Mouse (Mus musculus) bone marrow macrophage, adult 2 months (primary cell): Measurements from ENCODE around the gene Trim40.

Experiments used
- CTCF ChIP-seq: IDR thresholded peaks from 2 replicates; pipeline ENCODE4 v1.5.1; 2012; ENCODE audit warnings: low read depth, mild to moderate bottlenecking, low read length, moderate library complexity
- POLR2A ChIP-seq: IDR thresholded peaks from 2 replicates; pipeline ENCODE4 v1.6.1; 2012; ENCODE audit warnings: mild to moderate bottlenecking, low read depth, low read length, borderline replicate concordance

DNA sequence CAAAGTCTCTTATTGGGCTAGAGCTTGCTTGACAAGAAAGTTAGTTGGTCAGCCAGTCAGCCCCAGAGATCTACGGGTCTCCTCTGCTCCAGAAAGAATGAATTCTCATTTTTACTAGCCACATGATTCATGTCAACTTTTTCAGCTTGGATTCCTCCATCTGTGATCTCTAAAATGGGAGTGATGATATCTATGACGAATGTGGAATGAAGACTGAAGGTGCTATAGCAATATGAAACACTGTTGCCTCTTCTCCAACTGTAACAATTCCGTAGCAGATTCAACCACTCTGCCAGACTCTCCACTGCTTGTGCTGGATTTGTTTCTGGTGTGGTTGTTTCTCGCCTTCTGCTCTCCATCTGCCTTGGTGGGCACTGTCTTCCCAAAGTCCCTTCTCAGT is 41.2 kb upstream of the Trim40 start:
- TF ChIP-seq CTCF = no peak
- no peak for TF ChIP-seq POLR2A
